Mouse (Mus musculus): Measurements from ENCODE around the gene Serpinb2.

- no peak for TF ChIP-seq EP300 (IDR thresholded peaks at IDR 0.05; ENCODE audit: insufficient read depth, low read depth, low read length)
- TF ChIP-seq POLR2A (IDR thresholded peaks at IDR 0.05; ENCODE audit: insufficient read depth, low read length) = no peak
- TF ChIP-seq CTCF (IDR thresholded peaks at IDR 0.05; ENCODE audit: low read depth, low read length) = no peak
These were observed 70.0 kb downstream of the Serpinb2 start for GRCm38 (mm10) chr1:107581220-107581619.
